Mouse (Mus musculus) liver, embryonic 14.5 days (tissue): Measurements from ENCODE around the gene Mrpl49. TPM values are rescaled to one million over a fixed set of nuclear protein-coding genes. Genes with fewer than 3 reads are reported as not detected.
A peak's percentile ranks its signal among the peaks of the same experiment; 100 is the strongest.

Experiments
- ATAC-seq: fragments of 200-750 bp; cut with Nextera tagmentation; 2 replicates; pipeline ENCODE4 v1.8.0; 2017; ENCODE audit warnings: moderate number of reproducible peaks, mild to moderate bottlenecking, moderate library complexity; ENCODE audit not compliant: insufficient read depth
- DNase-seq, 3 experiments: peaks; one replicate each; pipeline ENCODE4 v3.0.0-alpha.2; 2012 to 2013; ENCODE audit warnings: low read depth in 3 of 3, low spot score in 3 of 3
- H3K27ac ChIP-seq: fragments of 300-500 bp; sonication (generic); 2 replicates; pipeline ENCODE4 v1.5.1; 2014; ENCODE audit warnings: moderate library complexity, mild to moderate bottlenecking, control low read depth, inconsistent platforms
- H3K27me3 ChIP-seq: fragments of 300-500 bp; sonication (generic); 2 replicates; pipeline ENCODE4 v1.6.1; 2014; ENCODE audit warnings: mild to moderate bottlenecking, low read length, moderate library complexity; ENCODE audit not compliant: control insufficient read depth, insufficient read depth
- H3K36me3 ChIP-seq: fragments of 300-500 bp; sonication (generic); replicated peaks from 2 replicates; pipeline ENCODE4 v1.6.1; 2014; ENCODE audit warnings: low read depth; ENCODE audit not compliant: control insufficient read depth, insufficient read depth
- H3K4me1 ChIP-seq, 2 experiments: fragments of 200-500 bp in 1 of 2; fragments of 300-500 bp in 1 of 2; sonication (generic) in 1 of 2; replicated peaks; 2 replicates each; pipeline ENCODE4 v1.6.1; 2012 to 2014; ENCODE audit warnings: antibody characterized with exemption in 1 of 2, inconsistent platforms in 1 of 2, low read length in 1 of 2; ENCODE audit not compliant: control insufficient read depth in 2 of 2, insufficient read depth in 2 of 2
- H3K4me2 ChIP-seq: fragments of 300-500 bp; sonication (generic); 2 replicates; pipeline ENCODE4 v1.6.1; 2014; ENCODE audit warnings: low read depth, mild to moderate bottlenecking, control low read depth, moderate library complexity
- H3K4me3 ChIP-seq, 2 experiments: fragments of 200-500 bp in 1 of 2; fragments of 300-500 bp in 1 of 2; sonication (generic) in 1 of 2; 2 replicates each; pipeline ENCODE4 v1.5.1; 2012 to 2014; ENCODE audit warnings: low read depth in 2 of 2, low read length in 2 of 2, mild to moderate bottlenecking in 2 of 2, control low read depth in 1 of 2, inconsistent platforms in 1 of 2, moderate library complexity in 1 of 2; ENCODE audit not compliant: insufficient read depth in 1 of 2
- H3K9ac ChIP-seq: fragments of 300-500 bp; sonication (generic); replicated peaks from 2 replicates; pipeline ENCODE4 v1.6.1; 2014; ENCODE audit warnings: mild to moderate bottlenecking, control low read depth, moderate library complexity
- H3K9me3 ChIP-seq: fragments of 300-500 bp; sonication (generic); 2 replicates; pipeline ENCODE4 v1.6.1; 2016; ENCODE audit warnings: low read length, mixed read lengths; ENCODE audit not compliant: control insufficient read depth
- CTCF ChIP-seq: IDR thresholded peaks from 2 replicates; pipeline ENCODE4 v1.5.1; 2016; ENCODE audit warnings: antibody characterized with exemption, low read depth, control low read depth
- EP300 ChIP-seq: IDR thresholded peaks from 2 replicates; pipeline ENCODE4 v1.6.1; 2016; ENCODE audit warnings: antibody characterized with exemption, low read depth
- WGBS: fragments of 180-500 bp; shearing (Covaris S2); extraction: QIAGEN DNeasy Blood & Tissue Kit; methylation state at CpG from one replicate; pipeline ENCODE4 v1.1.7; 2014; ENCODE audit not compliant: insufficient replicate concordance; 5-methylcytosine and 5-hydroxymethylcytosine counted together
- polyA plus RNA-seq, 2 experiments: library from polyadenylated mRNA; depleted of rRNA in 1 of 2; stranded (reverse) in 1 of 2; unstranded in 1 of 2; fragments of >200 nt; fragmentation: Nextera tagmentation in 1 of 2; extraction: Ambion mirVana in 1 of 2; gene quantifications; 2 replicates each; pipeline versions ENCODE4 v1.2.1 to v1.2.3; 2012 to 2014

The Mrpl49 gene
- polyA plus RNA-seq, 2 experiments, result 29.6 to 43.7 TPM

DNA sequence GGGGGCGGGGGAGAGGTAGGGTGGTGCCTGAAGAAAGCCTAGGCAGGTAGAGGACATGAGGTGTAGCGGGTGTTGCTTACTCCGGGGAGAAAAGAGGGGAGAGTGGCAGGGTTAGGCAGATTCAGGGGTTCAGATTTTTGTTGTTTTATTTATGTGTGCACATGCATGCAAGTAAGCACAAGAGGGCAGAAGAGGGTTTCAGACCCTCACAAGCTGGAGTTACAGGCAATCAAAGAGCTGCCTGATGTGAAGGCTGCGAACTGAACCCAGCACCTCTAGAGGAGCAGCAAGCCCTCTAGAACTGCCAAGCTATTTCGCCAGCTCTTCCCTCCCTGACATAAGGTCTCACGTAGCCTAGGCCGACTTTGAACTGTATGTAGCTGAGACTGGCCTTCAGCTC is 41.1 kb downstream of the Mrpl49 start:
- no peak for ATAC-seq

DNA sequence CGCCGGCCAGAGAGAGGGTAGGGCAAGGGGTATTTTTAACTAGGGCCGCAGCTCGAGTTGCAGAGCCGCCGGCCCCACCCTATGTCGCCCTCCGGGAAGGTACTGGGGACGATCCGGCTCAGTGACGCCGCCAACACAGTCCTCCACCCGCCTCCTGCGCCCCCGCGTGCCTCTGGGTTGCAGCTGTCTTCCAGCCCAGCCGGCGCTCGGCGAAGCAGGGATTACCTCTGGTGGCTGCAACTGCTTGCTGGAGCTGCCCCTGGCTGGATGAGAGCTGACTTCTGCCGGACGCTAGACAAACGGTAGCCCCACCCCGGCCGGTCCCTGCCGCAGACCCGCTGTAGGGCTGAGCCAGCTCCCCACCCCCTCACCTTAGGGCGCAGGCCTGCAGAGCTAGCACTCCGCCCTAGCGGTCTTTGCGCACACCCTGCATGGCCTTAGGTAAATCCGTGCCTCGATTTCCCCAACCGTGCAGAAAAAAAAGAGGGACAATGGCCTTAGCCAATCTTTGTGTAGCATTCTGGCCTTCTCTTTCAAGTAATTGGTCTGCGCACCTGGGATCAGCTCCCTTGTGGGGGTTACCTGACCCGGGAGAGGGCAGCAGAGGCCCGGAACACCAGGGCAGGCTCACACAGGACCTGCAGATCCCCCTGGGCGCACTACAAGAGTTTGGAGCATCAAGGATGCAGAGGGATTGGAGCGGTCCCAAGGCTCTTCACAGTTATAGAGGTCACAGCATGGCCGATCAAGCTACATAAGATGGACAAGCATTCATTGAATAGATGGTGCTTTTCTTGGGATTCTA is 41.9 kb downstream of the Mrpl49 start, which contains the start of gene Capn1:
Gene Capn1, minus strand, starts transcription at position 387 of the 805 bp plus-strand sequence.
- H3K4me2 ChIP-seq, result peak within 1 kb of the TSS; percentile 90
- H3K4me1 ChIP-seq, result peaks cover 23 to 41% of the 10 kb centered on the region in 2 experiments
- peaks cover 11% of the 10 kb centered on the region for H3K36me3 ChIP-seq
- TF ChIP-seq CTCF (peak; percentile 70), EP300 (no peak)
- peak within 1 kb of the TSS; percentile 85 for H3K27ac ChIP-seq
- peak within 1 kb of the TSS; percentile 89 for H3K9ac ChIP-seq
- H3K4me3 ChIP-seq, result peak within 1 kb of the TSS; percentile 74 to 89
- no peaks in the 10 kb centered on the region for H3K9me3 ChIP-seq
- ATAC-seq (peak; percentile 73), DNase-seq (peak in 1 of 3 experiments; percentile 57)
- H3K27me3 ChIP-seq, result no peaks in the 10 kb centered on the region
- WGBS, result 3% methylated on average over 40 of the region's 40 CpGs

More for the DNA sequence above, 41.1 kb downstream of the Mrpl49 start:
- H3K9ac ChIP-seq, result peak overlapping the region; percentile 81
- no peak for DNase-seq
- H3K27ac ChIP-seq, result peak overlapping the region; percentile 85
- H3K4me2 ChIP-seq, result peak overlapping the region; percentile 90
- H3K4me1 ChIP-seq, result peaks cover 23 to 41% of the 10 kb centered on the region in 2 experiments
- 49% methylated on average over 7 of the region's 7 CpGs for WGBS
- no peaks in the 10 kb centered on the region for H3K27me3 ChIP-seq
- peak overlapping the region; percentile 74 to 89; a peak in 3 of 4 replicates for H3K4me3 ChIP-seq
- TF ChIP-seq CTCF (peak; percentile 44), EP300 (no peak)
- H3K9me3 ChIP-seq, result no peaks in the 10 kb centered on the region
- peaks cover 5% of the 10 kb centered on the region for H3K36me3 ChIP-seq

DNA sequence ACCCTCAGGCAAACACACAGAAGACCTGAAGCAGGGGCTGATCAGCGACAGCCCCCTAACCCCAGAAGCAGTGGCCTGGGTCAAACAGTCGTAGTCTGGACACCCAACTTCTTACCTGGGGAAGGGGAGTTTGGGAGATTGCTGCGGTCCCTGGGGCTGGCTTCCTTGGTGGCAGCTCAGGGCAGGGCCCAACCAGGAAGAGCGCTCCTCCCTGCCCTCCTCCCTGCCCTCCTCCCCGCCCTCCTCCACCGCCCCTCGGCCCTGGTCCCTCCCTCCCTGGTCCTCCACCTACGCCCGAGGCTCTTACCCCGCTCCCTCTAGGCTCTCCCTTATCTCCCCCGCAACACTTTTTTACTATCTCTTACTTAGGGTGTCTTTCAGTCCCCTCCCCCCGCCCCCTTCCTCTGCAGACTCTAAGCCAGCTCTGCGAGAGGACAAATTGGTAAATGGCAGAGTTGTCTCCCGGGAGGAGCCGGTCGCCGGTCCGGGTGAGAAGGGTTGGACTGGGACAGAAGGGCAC is 42.5 kb downstream of the Mrpl49 start:
- DNase-seq (peak; percentile 85 to 86 (median 86)), ATAC-seq (peak; percentile 94)
- H3K4me3 ChIP-seq, result peak overlapping the region; percentile 74 to 89
- H3K27me3 ChIP-seq, result no peaks in the 10 kb centered on the region
- H3K9ac ChIP-seq, result peak overlapping the region; percentile 89
- peaks cover 18% of the 10 kb centered on the region for H3K36me3 ChIP-seq
- peaks cover 23 to 41% of the 10 kb centered on the region in 2 experiments for H3K4me1 ChIP-seq
- H3K27ac ChIP-seq, result peak overlapping the region; percentile 85
- peak overlapping the region; percentile 90 for H3K4me2 ChIP-seq
- WGBS, result 0% methylated on average over 18 of the region's 18 CpGs
- no peaks in the 10 kb centered on the region for H3K9me3 ChIP-seq
- TF ChIP-seq EP300 (peak; percentile 69), CTCF (no peak)

DNA sequence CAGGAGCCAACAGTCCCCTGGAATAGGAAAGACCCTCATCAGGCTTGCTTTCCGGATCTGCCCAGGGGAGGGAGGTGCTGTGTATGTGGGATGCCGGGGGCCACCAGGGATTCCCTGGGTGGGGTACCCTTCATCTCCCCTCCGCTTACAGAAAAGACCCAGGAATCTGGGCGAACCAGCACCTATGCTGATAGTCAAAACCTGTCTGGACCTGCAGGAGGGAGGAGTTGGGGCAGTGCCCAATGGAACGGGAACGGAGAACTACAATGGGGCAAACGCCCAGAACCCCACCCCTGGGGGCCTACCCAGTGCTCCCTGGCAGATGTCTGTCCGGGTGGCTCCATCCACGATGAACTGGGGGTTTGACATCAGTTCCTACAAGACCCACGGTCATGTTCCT is 43.9 kb downstream of the Mrpl49 start:
- TF ChIP-seq EP300 (no peak), CTCF (no peak)
- no peak overlapping the region for H3K27ac ChIP-seq
- peak overlapping the region; percentile 89 for H3K9ac ChIP-seq
- ATAC-seq, result no peak
- H3K36me3 ChIP-seq, result peaks cover 27% of the 10 kb centered on the region
- peaks cover 23 to 37% of the 10 kb centered on the region in 2 experiments for H3K4me1 ChIP-seq
- H3K4me3 ChIP-seq, result peak overlapping the region; percentile 74 to 89; a peak in 3 of 4 replicates
- H3K9me3 ChIP-seq, result no peaks in the 10 kb centered on the region
- no peaks in the 10 kb centered on the region for H3K27me3 ChIP-seq
- DNase-seq, result no peak
- peak overlapping the region; percentile 90 for H3K4me2 ChIP-seq
- WGBS, result 76% methylated on average over 10 of the region's 10 CpGs

DNA sequence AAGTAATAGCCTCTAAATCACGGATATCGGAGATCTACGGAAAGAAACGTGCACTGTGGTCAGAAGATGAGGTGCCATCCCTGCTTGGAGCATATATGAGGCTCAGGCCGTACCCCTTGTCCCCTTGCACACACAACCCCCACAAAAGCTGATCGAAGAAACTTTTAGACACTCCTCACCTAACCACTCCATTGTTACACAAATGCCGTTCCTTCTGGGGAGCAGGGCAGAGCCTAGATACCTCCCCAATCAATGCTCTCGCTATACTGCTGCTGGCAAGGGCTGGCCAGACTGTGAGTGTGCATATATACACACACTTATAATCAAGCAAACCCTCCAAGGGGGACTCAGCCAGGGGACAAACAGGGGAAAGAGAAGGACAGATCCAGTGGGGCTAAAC is 48.4 kb downstream of the Mrpl49 start:
- DNase-seq (no peak), ATAC-seq (no peak)
- Histone ChIP-seq H3K9me3 (no peaks in the 10 kb centered on the region), H3K4me3 (no peak overlapping the region), H3K27me3 (no peaks in the 10 kb centered on the region), H3K27ac (no peak overlapping the region), H3K4me1 (peaks cover 6 to 9% of the 10 kb centered on the region in 2 experiments), H3K36me3 (peaks cover 51% of the 10 kb centered on the region), H3K4me2 (no peak overlapping the region), H3K9ac (no peak overlapping the region)
- TF ChIP-seq EP300 (no peak), CTCF (no peak)
- 85% methylated on average over 8 of the region's 8 CpGs for WGBS
